Mouse (Mus musculus) erythroblast, embryonic 14.5 days (primary cell): ENCODE results near the gene Ctsf.

Experiments
- GATA1 ChIP-seq: IDR thresholded peaks from 2 replicates; pipeline ENCODE4 v1.6.1; 2012; ENCODE audit warnings: low read length, inconsistent platforms, mixed read lengths
- TAL1 ChIP-seq: IDR thresholded peaks from 3 replicates; pipeline ENCODE4 v1.6.1; 2012; ENCODE audit warnings: low read length, inconsistent platforms, mixed read lengths

- TF ChIP-seq GATA1 (no peak), TAL1 (no peak)
Observed at GRCm38 (mm10) chr19:4811909-4812242, 43.1 kb upstream of the Ctsf start.
